Mouse (Mus musculus): ENCODE results near the gene Borcs8. TPM values are rescaled to one million over a fixed set of nuclear protein-coding genes. Genes with fewer than 3 reads are reported as not detected.
A peak's percentile ranks its signal among the peaks of the same experiment; 100 is the strongest.

Borcs8 gene
- polyA plus RNA-seq, 1 experiment from 2014 or later: 41.9 TPM

DNA sequence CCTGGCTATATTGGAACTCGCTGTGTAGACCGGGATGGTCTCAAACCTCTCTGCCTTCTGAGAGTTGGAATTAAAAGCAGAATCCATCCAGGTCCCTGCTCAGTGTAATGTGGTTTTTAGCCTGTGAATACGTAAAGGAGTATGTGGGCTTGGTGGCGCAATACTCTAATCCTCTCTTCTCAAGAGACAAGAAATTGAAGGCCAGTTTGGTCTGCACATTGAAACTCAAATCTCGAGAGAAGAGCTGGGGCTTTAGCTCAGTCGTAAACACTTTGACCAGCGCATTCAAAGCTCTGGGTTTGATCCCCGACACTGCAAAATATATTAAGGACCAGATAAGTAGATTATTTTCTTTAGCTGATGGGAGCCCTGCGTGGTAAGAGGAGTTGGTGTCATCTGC lies 682 bp downstream of the Borcs8 start:
- Histone ChIP-seq H3K4me2 (ENCODE audit: low read depth, low read length, severe bottlenecking) (peak overlapping the region; percentile 74), H3K27me3 (ENCODE audit: control insufficient read depth, insufficient read depth, low read length) (no peaks in the 10 kb centered on the region), H3K9ac (ENCODE audit: low read length) (peak overlapping the region; percentile 68), H3K4me3 (ENCODE audit: low read depth, low read length) (peak overlapping the region; percentile 69), H3K4me1 (replicated peaks; ENCODE audit: control insufficient read depth, insufficient read depth, low read length) (peaks cover 12% of the 10 kb centered on the region), H3K27ac (ENCODE audit: low read depth, low read length) (peak overlapping the region; percentile 19; the same call in 1 of the 2 replicates), H3K9me3 (ENCODE audit: control insufficient read depth, low read length) (no peaks in the 10 kb centered on the region), H3K36me3 (ENCODE audit: control insufficient read depth, insufficient read depth, low read length) (peaks cover 8% of the 10 kb centered on the region; the same call in 1 of the 2 replicates)
- ATAC-seq (replicated peaks; ENCODE audit: low FRiP score) (no peak), DNase-seq (ENCODE audit: low spot score) (no peak)
- 13% methylated on average over 9 of the region's 9 CpGs for WGBS

DNA sequence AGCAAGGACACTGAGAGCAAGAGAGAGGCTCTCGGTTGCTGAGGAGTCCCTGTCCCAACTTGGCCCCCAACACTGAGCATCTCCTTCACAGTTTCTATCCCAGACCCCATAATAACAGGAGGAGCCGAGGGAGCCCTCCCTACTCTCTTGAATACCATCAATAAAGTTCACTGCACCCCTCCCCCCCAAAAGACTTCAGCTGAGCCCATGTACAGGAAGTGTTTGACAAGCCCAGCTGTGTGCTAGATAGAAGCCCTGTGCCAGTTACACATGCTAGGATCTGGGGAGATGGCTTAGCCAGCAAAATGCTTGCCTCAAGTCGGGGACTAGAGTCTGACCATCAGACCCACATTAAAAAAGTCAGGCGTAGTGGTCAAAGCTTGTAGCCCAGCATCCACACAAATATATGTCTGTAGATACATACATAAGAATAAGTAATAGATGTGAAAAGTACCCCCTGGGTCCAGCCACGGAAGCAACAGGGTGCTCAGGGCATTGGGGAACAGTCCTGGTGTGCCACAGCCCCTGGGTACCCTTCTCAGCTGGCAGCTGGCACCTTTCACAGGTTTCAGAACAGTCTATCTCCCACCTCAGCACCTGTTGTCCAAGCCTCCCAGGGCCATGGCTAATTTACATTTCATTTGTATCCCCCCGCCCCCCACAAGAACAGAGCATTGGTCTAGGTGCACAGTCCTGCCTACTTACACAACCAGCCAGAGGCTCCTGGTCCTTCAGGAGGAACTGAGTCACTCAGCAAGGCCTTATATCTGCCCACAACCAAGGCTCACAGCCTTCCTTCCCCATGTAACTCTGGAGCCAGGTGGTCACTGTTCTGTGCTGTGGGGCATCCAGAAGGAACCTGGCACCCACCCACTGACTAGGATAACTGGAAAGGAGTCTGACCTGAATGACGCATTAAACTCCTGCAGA lies 8.6 kb downstream of the Borcs8 start:
- WGBS: 88% methylated on average over 7 of the region's 7 CpGs
- no peak for DNase-seq (ENCODE audit: low spot score)

DNA sequence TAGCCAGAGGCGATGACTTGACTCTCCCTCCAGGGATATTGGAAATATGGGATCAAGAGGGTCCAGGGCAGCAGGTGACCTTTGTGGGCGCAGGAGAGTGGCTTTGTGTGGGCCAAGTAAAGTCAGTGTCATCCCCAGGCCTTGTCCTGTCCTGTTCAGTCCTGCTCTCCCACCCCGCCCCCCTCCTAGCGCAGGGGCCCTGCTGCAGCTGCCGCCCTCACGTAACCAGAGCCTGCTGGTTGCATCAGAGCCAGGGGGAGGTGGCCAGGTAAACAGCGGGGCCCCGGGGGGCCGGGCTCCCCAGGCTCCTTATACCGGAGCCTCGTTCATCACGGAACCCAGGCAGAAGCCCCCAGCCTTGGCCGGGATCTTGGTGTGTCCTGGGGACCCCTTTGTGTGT lies 10.9 kb downstream of the Borcs8 start:
- DNase-seq (ENCODE audit: low spot score) (no peak), ATAC-seq (replicated peaks; ENCODE audit: low FRiP score) (no peak)
- Histone ChIP-seq H3K4me2 (ENCODE audit: low read depth, low read length, severe bottlenecking) (no peak overlapping the region), H3K4me3 (ENCODE audit: low read depth, low read length) (no peak overlapping the region), H3K27ac (ENCODE audit: low read depth, low read length) (no peak overlapping the region), H3K27me3 (ENCODE audit: control insufficient read depth, insufficient read depth, low read length) (peaks cover 2% of the 10 kb centered on the region; the same call in 1 of the 2 replicates), H3K9me3 (ENCODE audit: control insufficient read depth, low read length) (no peaks in the 10 kb centered on the region), H3K36me3 (ENCODE audit: control insufficient read depth, insufficient read depth, low read length) (no peaks in the 10 kb centered on the region; the same call in 1 of the 2 replicates), H3K9ac (ENCODE audit: low read length) (no peak overlapping the region), H3K4me1 (replicated peaks; ENCODE audit: control insufficient read depth, insufficient read depth, low read length) (peaks cover 2% of the 10 kb centered on the region; the same call in 1 of the 2 replicates)
- WGBS: 16% methylated on average over 13 of the region's 13 CpGs

More for the DNA sequence above, 8.6 kb downstream of the Borcs8 start:
- Histone ChIP-seq H3K4me3 (ENCODE audit: low read depth, low read length) (no peak overlapping the region), H3K4me1 (replicated peaks; ENCODE audit: control insufficient read depth, insufficient read depth, low read length) (peaks cover 2% of the 10 kb centered on the region; the same call in 1 of the 2 replicates), H3K9me3 (ENCODE audit: control insufficient read depth, low read length) (no peaks in the 10 kb centered on the region), H3K9ac (ENCODE audit: low read length) (no peak overlapping the region), H3K27me3 (ENCODE audit: control insufficient read depth, insufficient read depth, low read length) (no peaks in the 10 kb centered on the region), H3K4me2 (ENCODE audit: low read depth, low read length, severe bottlenecking) (no peak overlapping the region), H3K36me3 (ENCODE audit: control insufficient read depth, insufficient read depth, low read length) (no peaks in the 10 kb centered on the region; the same call in 1 of the 2 replicates), H3K27ac (ENCODE audit: low read depth, low read length) (no peak overlapping the region)
- no peak for ATAC-seq (replicated peaks; ENCODE audit: low FRiP score)

- no peaks in the 10 kb centered on the region for H3K36me3 ChIP-seq (ENCODE audit: control insufficient read depth, insufficient read depth, low read length)
- DNase-seq (ENCODE audit: low spot score) (peak; percentile 86), ATAC-seq (replicated peaks; ENCODE audit: low FRiP score) (peak; percentile 95)
- H3K9ac ChIP-seq (ENCODE audit: low read length): no peak overlapping the region; the same call in 1 of the 2 replicates
- peak overlapping the region; percentile 42; the same call in 1 of the 2 replicates for H3K4me2 ChIP-seq (ENCODE audit: low read depth, low read length, severe bottlenecking)
- no peaks in the 10 kb centered on the region for H3K9me3 ChIP-seq (ENCODE audit: control insufficient read depth, low read length)
- WGBS: 15% methylated on average over 22 of the region's 22 CpGs
- H3K27ac ChIP-seq (ENCODE audit: low read depth, low read length): no peak overlapping the region
- peaks cover 2% of the 10 kb centered on the region; the same call in 1 of the 2 replicates for H3K27me3 ChIP-seq (ENCODE audit: control insufficient read depth, insufficient read depth, low read length)
- H3K4me3 ChIP-seq (ENCODE audit: low read depth, low read length): no peak overlapping the region
- H3K4me1 ChIP-seq (replicated peaks; ENCODE audit: control insufficient read depth, insufficient read depth, low read length): peaks cover 2% of the 10 kb centered on the region; the same call in 1 of the 2 replicates
Measured at GRCm38 (mm10) chr8:70152537-70153257, 13.4 kb downstream of the Borcs8 start.

GRCm38 (mm10) chr8:70157240-70157800 lies 18.0 kb downstream of the Borcs8 start:
- no peak overlapping the region for H3K9ac ChIP-seq (ENCODE audit: low read length)
- WGBS: 95% methylated on average over 1 of the region's 1 CpGs
- H3K36me3 ChIP-seq (ENCODE audit: control insufficient read depth, insufficient read depth, low read length): no peaks in the 10 kb centered on the region
- no peak for DNase-seq (ENCODE audit: low spot score)
- no peak overlapping the region for H3K4me2 ChIP-seq (ENCODE audit: low read depth, low read length, severe bottlenecking)
- no peak overlapping the region for H3K4me3 ChIP-seq (ENCODE audit: low read depth, low read length)
- peaks cover 4% of the 10 kb centered on the region; the same call in 1 of the 2 replicates for H3K4me1 ChIP-seq (replicated peaks; ENCODE audit: control insufficient read depth, insufficient read depth, low read length)
- H3K27me3 ChIP-seq (ENCODE audit: control insufficient read depth, insufficient read depth, low read length): peaks cover 2% of the 10 kb centered on the region; the same call in 1 of the 2 replicates
- H3K27ac ChIP-seq (ENCODE audit: low read depth, low read length): no peak overlapping the region
- no peaks in the 10 kb centered on the region for H3K9me3 ChIP-seq (ENCODE audit: control insufficient read depth, low read length)
- ATAC-seq (replicated peaks; ENCODE audit: low FRiP score): no peak

DNA sequence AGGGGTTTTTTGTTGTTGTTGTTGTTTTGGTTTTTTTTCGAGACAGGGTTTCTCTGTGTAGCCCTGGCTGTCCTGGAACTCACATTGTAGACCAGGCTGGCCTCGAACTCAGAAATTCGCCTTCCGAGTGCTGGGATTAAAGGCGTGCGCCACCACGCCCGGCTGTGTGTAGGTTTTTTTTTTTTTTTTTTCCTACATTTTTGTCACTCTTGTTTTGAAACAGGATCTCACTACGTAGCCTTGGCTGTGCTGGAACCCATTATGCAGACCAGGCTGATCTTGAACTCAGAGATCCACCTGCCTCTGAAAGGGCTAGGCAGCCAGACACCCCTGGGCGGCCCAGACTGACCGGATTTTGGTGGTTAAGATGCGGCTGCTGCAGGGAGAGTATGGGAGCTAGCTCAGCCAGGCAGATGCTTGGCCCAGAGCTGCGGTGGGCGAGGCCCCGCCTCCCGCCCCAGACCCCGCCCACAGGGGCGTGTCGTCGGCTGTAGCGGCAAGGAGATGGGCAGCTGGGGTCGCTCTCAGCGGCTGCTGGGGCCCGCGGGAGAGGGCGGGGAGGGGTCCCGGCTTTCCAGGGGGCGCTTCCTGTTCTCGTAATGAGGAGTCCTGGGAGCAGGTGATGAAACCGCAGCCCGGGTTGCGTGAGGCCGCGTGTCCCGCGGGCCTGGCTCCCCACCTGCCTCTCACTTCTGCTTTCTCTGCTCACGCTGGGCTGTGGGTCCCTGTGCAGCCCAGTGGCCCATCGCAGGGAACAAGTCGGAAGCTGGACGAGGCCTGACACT lies 19.0 kb downstream of the Borcs8 start:
- Histone ChIP-seq H3K27ac (ENCODE audit: low read depth, low read length) (no peak overlapping the region), H3K4me1 (replicated peaks; ENCODE audit: control insufficient read depth, insufficient read depth, low read length) (peaks cover 4% of the 10 kb centered on the region; the same call in 1 of the 2 replicates), H3K4me2 (ENCODE audit: low read depth, low read length, severe bottlenecking) (peak overlapping the region; percentile 75), H3K36me3 (ENCODE audit: control insufficient read depth, insufficient read depth, low read length) (no peaks in the 10 kb centered on the region), H3K4me3 (ENCODE audit: low read depth, low read length) (peak overlapping the region; percentile 48), H3K9me3 (ENCODE audit: control insufficient read depth, low read length) (no peaks in the 10 kb centered on the region), H3K9ac (ENCODE audit: low read length) (peak overlapping the region; percentile 64), H3K27me3 (ENCODE audit: control insufficient read depth, insufficient read depth, low read length) (peaks cover under 1% of the 10 kb centered on the region; the same call in 1 of the 2 replicates)
- DNase-seq (ENCODE audit: low spot score) (peak; percentile 93), ATAC-seq (replicated peaks; ENCODE audit: low FRiP score) (peak; percentile 95)
- WGBS: 12% methylated on average over 39 of the region's 40 CpGs

DNA sequence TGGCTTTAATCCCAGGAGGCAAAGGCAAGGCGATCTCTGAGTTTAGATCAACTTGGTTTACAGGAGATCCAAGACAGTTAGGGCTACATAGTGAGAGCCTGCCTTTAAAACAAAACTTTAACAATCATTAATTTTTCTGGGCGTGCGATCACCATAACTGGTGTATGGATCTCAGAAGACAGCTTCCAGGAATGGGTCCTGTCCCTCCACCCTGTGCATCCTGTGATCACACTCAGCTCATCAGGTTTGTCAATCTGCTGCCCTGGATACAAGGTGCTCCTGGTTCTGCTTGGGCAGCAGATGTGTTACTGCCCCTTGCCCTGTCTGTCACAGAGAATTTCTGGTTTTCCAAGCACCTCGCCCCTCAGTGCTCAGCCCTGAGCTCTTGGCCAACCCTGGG lies 19.9 kb downstream of the Borcs8 start:
- Histone ChIP-seq H3K27me3 (ENCODE audit: control insufficient read depth, insufficient read depth, low read length) (no peaks in the 10 kb centered on the region), H3K9ac (ENCODE audit: low read length) (no peak overlapping the region), H3K36me3 (ENCODE audit: control insufficient read depth, insufficient read depth, low read length) (no peaks in the 10 kb centered on the region), H3K4me2 (ENCODE audit: low read depth, low read length, severe bottlenecking) (no peak overlapping the region), H3K4me3 (ENCODE audit: low read depth, low read length) (no peak overlapping the region), H3K4me1 (replicated peaks; ENCODE audit: control insufficient read depth, insufficient read depth, low read length) (peaks cover 4% of the 10 kb centered on the region; the same call in 1 of the 2 replicates), H3K27ac (ENCODE audit: low read depth, low read length) (no peak overlapping the region), H3K9me3 (ENCODE audit: control insufficient read depth, low read length) (no peaks in the 10 kb centered on the region)
- no peak for DNase-seq (ENCODE audit: low spot score)
- no peak for ATAC-seq (replicated peaks; ENCODE audit: low FRiP score)
- 81% methylated on average over 4 of the region's 4 CpGs for WGBS

Measured in forebrain, embryonic 11.5 days (tissue).